Mouse (Mus musculus): ENCODE results near the gene Vamp9. TPM values are rescaled to one million over a fixed set of nuclear protein-coding genes. Genes with fewer than 3 reads are reported as not detected.

The Vamp9 gene
- polyA plus RNA-seq, 1 experiment from 2014 or later = 0.44 TPM

- Histone ChIP-seq H3K4me3 (replicated peaks) (no peak overlapping the region), H3K9ac (no peak overlapping the region), H3K27ac (no peak overlapping the region), H3K9me3 (no peaks in the 10 kb centered on the region), H3K27me3 (replicated peaks) (no peaks in the 10 kb centered on the region), H3K36me3 (no peaks in the 10 kb centered on the region), H3K4me2 (no peak overlapping the region), H3K4me1 (no peaks in the 10 kb centered on the region)
- no peak for ATAC-seq (ENCODE audit: insufficient read depth, low FRiP score, low read depth)
- WGBS = 85% methylated on average over 9 of the region's 9 CpGs
These were observed 77.5 kb downstream of the Vamp9 start for GRCm38 (mm10) chr5:99983452-99984061.

GRCm38 (mm10) chr5:99994166-99994565 is 88.1 kb downstream of the Vamp9 start:
- Histone ChIP-seq H3K9ac (no peak overlapping the region), H3K4me1 (no peaks in the 10 kb centered on the region), H3K27me3 (replicated peaks) (no peaks in the 10 kb centered on the region), H3K4me2 (no peak overlapping the region), H3K27ac (no peak overlapping the region), H3K36me3 (no peaks in the 10 kb centered on the region), H3K9me3 (no peaks in the 10 kb centered on the region), H3K4me3 (replicated peaks) (no peak overlapping the region)
- ATAC-seq (ENCODE audit: insufficient read depth, low FRiP score, low read depth) = no peak
- WGBS = 78% methylated on average over 3 of the region's 3 CpGs

GRCm38 (mm10) chr5:99994680-99995079 is 88.6 kb downstream of the Vamp9 start:
- no peaks in the 10 kb centered on the region for H3K4me1 ChIP-seq
- 80% methylated on average over 3 of the region's 3 CpGs for WGBS
- no peak for ATAC-seq (ENCODE audit: insufficient read depth, low FRiP score, low read depth)
- H3K4me2 ChIP-seq = no peak overlapping the region
- no peak overlapping the region for H3K27ac ChIP-seq
- H3K4me3 ChIP-seq (replicated peaks) = no peak overlapping the region
- H3K36me3 ChIP-seq = no peaks in the 10 kb centered on the region
- no peaks in the 10 kb centered on the region for H3K27me3 ChIP-seq (replicated peaks)
- no peaks in the 10 kb centered on the region for H3K9me3 ChIP-seq
- H3K9ac ChIP-seq = no peak overlapping the region

- no peaks in the 10 kb centered on the region for H3K4me1 ChIP-seq
- H3K9me3 ChIP-seq = no peaks in the 10 kb centered on the region
- peak; percentile 47; the same call in 1 of the 2 replicates for ATAC-seq (ENCODE audit: insufficient read depth, low FRiP score, low read depth)
- no peaks in the 10 kb centered on the region for H3K27me3 ChIP-seq (replicated peaks)
- no peaks in the 10 kb centered on the region for H3K36me3 ChIP-seq
- H3K9ac ChIP-seq = no peak overlapping the region
- H3K4me2 ChIP-seq = no peak overlapping the region
- 78% methylated on average over 7 of the region's 7 CpGs for WGBS
- H3K27ac ChIP-seq = no peak overlapping the region
- no peak overlapping the region for H3K4me3 ChIP-seq (replicated peaks)
These were observed 94.0 kb downstream of the Vamp9 start for GRCm38 (mm10) chr5:100000048-100000447.

GRCm38 (mm10) chr5:100000500-100000899 is 94.4 kb downstream of the Vamp9 start:
- no peak overlapping the region for H3K27ac ChIP-seq
- no peak overlapping the region for H3K9ac ChIP-seq
- peak; percentile 51 for ATAC-seq (ENCODE audit: insufficient read depth, low FRiP score, low read depth)
- no peaks in the 10 kb centered on the region for H3K27me3 ChIP-seq (replicated peaks)
- 41% methylated on average over 8 of the region's 8 CpGs for WGBS
- no peaks in the 10 kb centered on the region for H3K4me1 ChIP-seq
- H3K4me3 ChIP-seq (replicated peaks) = no peak overlapping the region
- no peak overlapping the region for H3K4me2 ChIP-seq
- no peaks in the 10 kb centered on the region for H3K36me3 ChIP-seq
- no peaks in the 10 kb centered on the region for H3K9me3 ChIP-seq

Other genes with a start within 250 kb of the Vamp9 start
- 11.6 and 12.0 TPM in 2 replicates for gene Rasgef1b, start 177.2 kb upstream of the Vamp9 start, polyA plus RNA-seq (2015; fragmentation: Nextera tagmentation; extraction: Ambion mirVana)
- 178 and 194 TPM in 2 replicates for gene Hnrnpd, start 72.7 kb downstream of the Vamp9 start, polyA plus RNA-seq (2015; fragmentation: Nextera tagmentation; extraction: Ambion mirVana)
- 1.7 and 1.8 TPM in 2 replicates for gene 4930524J08Rik, start 72.8 kb downstream of the Vamp9 start, polyA plus RNA-seq (2015; fragmentation: Nextera tagmentation; extraction: Ambion mirVana)
- gene Hnrnpdl, start 133.4 kb downstream of the Vamp9 start, polyA plus RNA-seq (2015; fragmentation: Nextera tagmentation; extraction: Ambion mirVana) = 136 and 149 TPM in 2 replicates
- 41.2 and 46.2 TPM in 2 replicates for gene Enoph1, start 133.7 kb downstream of the Vamp9 start, polyA plus RNA-seq (2015; fragmentation: Nextera tagmentation; extraction: Ambion mirVana)

Data from stomach, embryonic 15.5 days (tissue).